In the genomic region with DNA sequence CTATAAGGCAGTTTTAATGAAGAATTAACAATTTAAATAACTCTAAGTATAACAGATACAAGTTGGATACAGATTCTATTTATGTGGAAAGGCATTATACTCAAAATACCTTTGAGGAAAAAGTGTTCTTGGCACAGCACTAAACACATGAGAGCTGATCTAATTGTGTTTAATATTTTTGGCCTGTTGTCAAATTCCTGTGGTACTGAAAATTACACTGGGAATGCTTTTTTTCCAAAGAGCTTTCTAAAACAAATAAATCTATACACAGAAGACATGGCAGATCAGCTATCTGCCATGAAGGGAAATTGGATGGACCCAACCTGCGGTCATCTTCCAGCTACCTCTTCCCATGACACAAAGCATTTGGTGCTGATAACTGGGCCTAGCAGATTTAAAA, we compare ENCODE assay signal across 21 mouse cellular contexts.
DNase-seq lines count a peak whose midpoint lies in the region; ATAC-seq and TF ChIP-seq lines count a peak whose summit lies in the region.
"Had no signal": no experiment of that assay in that cellular context is flagged by ENCODE, and none has a peak within 500 bp of the region (broad histone marks: within the 10 kb centered on the region; RNA-seq: fewer than 3 reads in every experiment).

No protein-coding gene starts in this region.

- H3K27ac ChIP-seq in embryonic facial prominence, embryonic 14.5 days (replicated peaks; ENCODE audit: low read depth, low read length) = no peak overlapping the region
- no peak overlapping the region for H3K27ac ChIP-seq in embryonic facial prominence, embryonic 10.5 days (replicated peaks)
- H3K27ac ChIP-seq in lung, postnatal 0 days (ENCODE audit: low read length) = no peak overlapping the region
- H3K27ac ChIP-seq in midbrain, embryonic 11.5 days (ENCODE audit: low read depth, low read length) = no peak overlapping the region
- H3K27ac ChIP-seq: embryonic facial prominence, embryonic 12.5 days; forebrain, embryonic 13.5 days; gastrocnemius, adult 2 months; heart, embryonic 13.5 days; hindbrain, embryonic 15.5 days had no signal

- TF ChIP-seq EP300 in lung, postnatal 0 days (IDR thresholded peaks at IDR 0.05) = no peak

- no peak for TF ChIP-seq CTCF in lung, postnatal 0 days (IDR thresholded peaks at IDR 0.05)

- H3K9me3 ChIP-seq in embryonic facial prominence, embryonic 14.5 days (ENCODE audit: control insufficient read depth, low read length) = no peaks in the 10 kb centered on the region
- no peaks in the 10 kb centered on the region for H3K9me3 ChIP-seq in embryonic facial prominence, embryonic 10.5 days
- H3K9me3 ChIP-seq in lung, postnatal 0 days (ENCODE audit: low read length) = no peaks in the 10 kb centered on the region
- H3K9me3 ChIP-seq in midbrain, embryonic 11.5 days (ENCODE audit: control insufficient read depth, low read length) = no peaks in the 10 kb centered on the region
- H3K9me3 ChIP-seq: embryonic facial prominence, embryonic 12.5 days; forebrain, embryonic 13.5 days; heart, embryonic 13.5 days; hindbrain, embryonic 15.5 days had no signal

- H3K27me3 ChIP-seq in embryonic facial prominence, embryonic 14.5 days (replicated peaks; ENCODE audit: control insufficient read depth, insufficient read depth, low read length) = no peaks in the 10 kb centered on the region
- H3K27me3 ChIP-seq in embryonic facial prominence, embryonic 10.5 days (replicated peaks; ENCODE audit: low read depth, poor library complexity, severe bottlenecking) = no peaks in the 10 kb centered on the region
- no peaks in the 10 kb centered on the region for H3K27me3 ChIP-seq in lung, postnatal 0 days (replicated peaks; ENCODE audit: insufficient read depth, low read length)
- no peaks in the 10 kb centered on the region for H3K27me3 ChIP-seq in midbrain, embryonic 11.5 days (ENCODE audit: control insufficient read depth, insufficient read depth, low read length)
- H3K27me3 ChIP-seq: embryonic facial prominence, embryonic 12.5 days; forebrain, embryonic 13.5 days; heart, embryonic 13.5 days; hindbrain, embryonic 15.5 days had no signal

- DNase-seq in embryonic facial prominence, embryonic 14.5 days (ENCODE audit: low spot score) = peak; percentile 85
- DNase-seq in embryonic facial prominence, embryonic 10.5 days (ENCODE audit: low spot score) = no peak
- peak; percentile 6 for DNase-seq in lung, postnatal 0 days (ENCODE audit: low spot score)
- DNase-seq in lung, adult 18-20 months = no peak
- DNase-seq in NIH3T3 (ENCODE audit: low read depth) = peak; percentile 46
- peak; percentile 5 for DNase-seq in telencephalon, adult 2 months (ENCODE audit: low read depth, low spot score)
- no peak for DNase-seq in midbrain, embryonic 11.5 days (ENCODE audit: low spot score, missing footprints)
- no peak for DNase-seq in left cerebral cortex, adult 11 months (ENCODE audit: low spot score)
- DNase-seq: adrenal gland, postnatal 10 days; cerebellum, adult 18-20 months; cerebellum, postnatal 10 days; embryo, embryonic 11 days; forebrain, postnatal 0 days; gastrocnemius, adult 2 months; gastrocnemius, postnatal 25 days; heart, adult 11 months; heart, postnatal 36 days had no signal

- H3K4me3 ChIP-seq in embryonic facial prominence, embryonic 14.5 days (ENCODE audit: low read depth, low read length) = no peak overlapping the region
- H3K4me3 ChIP-seq in embryonic facial prominence, embryonic 10.5 days = no peak overlapping the region
- no peak overlapping the region for H3K4me3 ChIP-seq in lung, postnatal 0 days (ENCODE audit: low read depth, low read length)
- no peak overlapping the region for H3K4me3 ChIP-seq in midbrain, embryonic 11.5 days (ENCODE audit: low read depth, low read length)
- H3K4me3 ChIP-seq: embryonic facial prominence, embryonic 12.5 days; forebrain, embryonic 13.5 days; gastrocnemius, adult 2 months; heart, embryonic 13.5 days; hindbrain, embryonic 15.5 days had no signal

- no peak overlapping the region for H3K9ac ChIP-seq in embryonic facial prominence, embryonic 14.5 days (ENCODE audit: low read depth, low read length)
- H3K9ac ChIP-seq in lung, postnatal 0 days (replicated peaks; ENCODE audit: low read depth) = no peak overlapping the region
- no peak overlapping the region for H3K9ac ChIP-seq in midbrain, embryonic 11.5 days (ENCODE audit: low read length)
- H3K9ac ChIP-seq: embryonic facial prominence, embryonic 12.5 days; forebrain, embryonic 13.5 days; forebrain, postnatal 0 days; heart, embryonic 13.5 days; hindbrain, embryonic 15.5 days had no signal

- WGBS in embryonic facial prominence, embryonic 14.5 days = 64% methylated on average over 1 of the region's 1 CpGs
- WGBS in embryonic facial prominence, embryonic 10.5 days = 91% methylated on average over 1 of the region's 1 CpGs
- 83% methylated on average over 1 of the region's 1 CpGs for WGBS in lung, postnatal 0 days
- 91% methylated on average over 1 of the region's 1 CpGs for WGBS in midbrain, embryonic 11.5 days

- no peaks in the 10 kb centered on the region for H3K36me3 ChIP-seq in embryonic facial prominence, embryonic 14.5 days (ENCODE audit: control insufficient read depth, insufficient read depth, low read length)
- no peaks in the 10 kb centered on the region for H3K36me3 ChIP-seq in embryonic facial prominence, embryonic 10.5 days (replicated peaks)
- H3K36me3 ChIP-seq in lung, postnatal 0 days (ENCODE audit: insufficient read depth, low read length) = no peaks in the 10 kb centered on the region
- no peaks in the 10 kb centered on the region for H3K36me3 ChIP-seq in midbrain, embryonic 11.5 days (ENCODE audit: control insufficient read depth, insufficient read depth, low read length)
- H3K36me3 ChIP-seq: embryonic facial prominence, embryonic 12.5 days; heart, embryonic 13.5 days; hindbrain, embryonic 15.5 days had no signal

- no peak for ATAC-seq in embryonic facial prominence, embryonic 14.5 days (ENCODE audit: low read depth)
- no peak for ATAC-seq in lung, postnatal 0 days
- ATAC-seq in midbrain, embryonic 11.5 days (ENCODE audit: low FRiP score) = no peak
- ATAC-seq: forebrain, embryonic 13.5 days; forebrain, postnatal 0 days had no signal

- H3K4me2 ChIP-seq in embryonic facial prominence, embryonic 14.5 days (ENCODE audit: low read depth, low read length) = no peak overlapping the region
- H3K4me2 ChIP-seq in lung, postnatal 0 days (replicated peaks; ENCODE audit: low read depth, low read length) = no peak overlapping the region
- no peak overlapping the region for H3K4me2 ChIP-seq in midbrain, embryonic 11.5 days
- H3K4me2 ChIP-seq: embryonic facial prominence, embryonic 12.5 days; forebrain, embryonic 13.5 days; heart, embryonic 13.5 days; hindbrain, embryonic 15.5 days had no signal

- no peaks in the 10 kb centered on the region for H3K4me1 ChIP-seq in embryonic facial prominence, embryonic 14.5 days (ENCODE audit: control insufficient read depth, insufficient read depth, low read length)
- no peaks in the 10 kb centered on the region for H3K4me1 ChIP-seq in embryonic facial prominence, embryonic 10.5 days
- H3K4me1 ChIP-seq in lung, postnatal 0 days (ENCODE audit: insufficient read depth, low read depth, low read length) = no peaks in the 10 kb centered on the region
- no peaks in the 10 kb centered on the region for H3K4me1 ChIP-seq in midbrain, embryonic 11.5 days (ENCODE audit: control insufficient read depth, insufficient read depth, low read length)
- H3K4me1 ChIP-seq: embryonic facial prominence, embryonic 12.5 days; forebrain, embryonic 13.5 days; heart, embryonic 13.5 days; hindbrain, embryonic 15.5 days had no signal

Comparison
In these comparisons a context has a peak if more than half of its experiments do, and no peak if none do; other contexts are left out.
1. DNase-seq: peak in embryonic facial prominence, embryonic 14.5 days (single experiment), lung, postnatal 0 days (single experiment), NIH3T3 (single experiment) and telencephalon, adult 2 months (single experiment); none in embryonic facial prominence, embryonic 10.5 days (single experiment), lung, adult 18-20 months (0 of 2), midbrain, embryonic 11.5 days (single experiment) and left cerebral cortex, adult 11 months (single experiment).